Mouse (Mus musculus): ENCODE data around the gene Cdc7. TPM values are rescaled to one million over a fixed set of nuclear protein-coding genes. Genes with fewer than 3 reads are reported as not detected.

Gene Cdc7
- polyA plus RNA-seq, 1 experiment from 2014 or later = 35.2 TPM

DNA sequence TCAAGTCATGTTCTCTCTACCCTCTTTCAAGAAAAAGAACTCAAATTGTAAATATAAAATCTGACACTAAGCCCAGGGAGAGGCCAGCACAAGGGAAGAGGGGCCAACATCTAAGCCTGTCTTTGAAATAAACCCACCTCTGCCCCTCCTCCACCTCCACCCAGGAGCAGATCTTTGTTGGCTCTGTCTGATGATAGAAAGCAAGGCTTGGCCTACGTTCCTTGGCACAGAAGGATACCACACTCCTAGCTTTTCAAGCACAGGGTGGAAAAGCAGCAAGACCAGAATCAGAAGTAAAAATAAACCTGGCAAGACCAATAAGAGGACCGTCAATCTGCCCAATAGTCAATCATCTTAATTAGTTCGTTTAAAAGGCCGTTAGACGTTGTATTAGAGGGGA lies 61.2 kb downstream of the Cdc7 start:
- no peaks in the 10 kb centered on the region for H3K9me3 ChIP-seq (replicated peaks; ENCODE audit: control insufficient read depth, low read length)
- 58% methylated on average over 5 of the region's 5 CpGs for WGBS
- no peak overlapping the region for H3K4me2 ChIP-seq (ENCODE audit: low read length)
- DNase-seq (ENCODE audit: low spot score) (no peak), ATAC-seq (no peak)
- H3K27ac ChIP-seq (ENCODE audit: low read depth, low read length) = no peak overlapping the region
- H3K9ac ChIP-seq (ENCODE audit: low read length) = no peak overlapping the region
- H3K4me3 ChIP-seq (ENCODE audit: low read depth, low read length) = no peak overlapping the region
- no peaks in the 10 kb centered on the region for H3K4me1 ChIP-seq (ENCODE audit: control insufficient read depth, insufficient read depth, low read length)
- no peaks in the 10 kb centered on the region for H3K36me3 ChIP-seq (ENCODE audit: control insufficient read depth, insufficient read depth, low read length)
- no peaks in the 10 kb centered on the region for H3K27me3 ChIP-seq (replicated peaks; ENCODE audit: control insufficient read depth, insufficient read depth, low read length)

- DNase-seq (ENCODE audit: low spot score) (no peak), ATAC-seq (no peak)
These were observed 61.7 kb downstream of the Cdc7 start for GRCm38 (mm10) chr5:107025809-107026208.

DNA sequence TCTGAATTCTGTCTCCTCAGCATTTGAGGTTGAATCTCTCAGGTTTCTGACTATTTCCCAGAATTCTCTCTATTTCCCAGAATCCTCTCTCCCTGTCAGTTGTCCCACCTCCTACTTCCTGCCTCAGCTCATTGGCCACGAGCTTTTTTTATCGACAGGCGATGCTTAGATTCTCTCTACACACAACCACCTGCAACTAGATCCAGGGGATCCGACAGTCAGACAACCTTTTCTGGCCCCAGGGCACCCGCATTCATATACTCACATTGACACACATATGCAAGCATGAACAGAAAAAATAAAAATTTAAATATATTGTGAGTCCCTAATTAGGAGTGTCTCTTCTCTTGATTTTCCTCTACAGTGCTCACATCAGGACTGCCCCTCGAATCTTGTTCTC lies 63.5 kb downstream of the Cdc7 start:
- DNase-seq (ENCODE audit: low spot score) (no peak), ATAC-seq (no peak)
- Histone ChIP-seq H3K4me1 (ENCODE audit: control insufficient read depth, insufficient read depth, low read length) (no peaks in the 10 kb centered on the region), H3K4me3 (ENCODE audit: low read depth, low read length) (no peak overlapping the region), H3K9ac (ENCODE audit: low read length) (no peak overlapping the region), H3K27me3 (replicated peaks; ENCODE audit: control insufficient read depth, insufficient read depth, low read length) (no peaks in the 10 kb centered on the region), H3K9me3 (replicated peaks; ENCODE audit: control insufficient read depth, low read length) (no peaks in the 10 kb centered on the region), H3K27ac (ENCODE audit: low read depth, low read length) (no peak overlapping the region), H3K36me3 (ENCODE audit: control insufficient read depth, insufficient read depth, low read length) (no peaks in the 10 kb centered on the region), H3K4me2 (ENCODE audit: low read length) (no peak overlapping the region)
- WGBS = 89% methylated on average over 6 of the region's 6 CpGs

More at GRCm38 (mm10) chr5:107025809-107026208, 61.7 kb downstream of the Cdc7 start:
- Histone ChIP-seq H3K4me1 (ENCODE audit: control insufficient read depth, insufficient read depth, low read length) (no peaks in the 10 kb centered on the region), H3K9ac (ENCODE audit: low read length) (no peak overlapping the region), H3K27me3 (replicated peaks; ENCODE audit: control insufficient read depth, insufficient read depth, low read length) (no peaks in the 10 kb centered on the region), H3K4me2 (ENCODE audit: low read length) (no peak overlapping the region), H3K27ac (ENCODE audit: low read depth, low read length) (no peak overlapping the region), H3K9me3 (replicated peaks; ENCODE audit: control insufficient read depth, low read length) (no peaks in the 10 kb centered on the region), H3K4me3 (ENCODE audit: low read depth, low read length) (no peak overlapping the region), H3K36me3 (ENCODE audit: control insufficient read depth, insufficient read depth, low read length) (no peaks in the 10 kb centered on the region)
- 71% methylated on average over 8 of the region's 8 CpGs for WGBS

- WGBS = 71% methylated on average over 1 of the region's 1 CpGs
- no peak for ATAC-seq
These were observed 64.4 kb downstream of the Cdc7 start for GRCm38 (mm10) chr5:107028557-107028956.

DNA sequence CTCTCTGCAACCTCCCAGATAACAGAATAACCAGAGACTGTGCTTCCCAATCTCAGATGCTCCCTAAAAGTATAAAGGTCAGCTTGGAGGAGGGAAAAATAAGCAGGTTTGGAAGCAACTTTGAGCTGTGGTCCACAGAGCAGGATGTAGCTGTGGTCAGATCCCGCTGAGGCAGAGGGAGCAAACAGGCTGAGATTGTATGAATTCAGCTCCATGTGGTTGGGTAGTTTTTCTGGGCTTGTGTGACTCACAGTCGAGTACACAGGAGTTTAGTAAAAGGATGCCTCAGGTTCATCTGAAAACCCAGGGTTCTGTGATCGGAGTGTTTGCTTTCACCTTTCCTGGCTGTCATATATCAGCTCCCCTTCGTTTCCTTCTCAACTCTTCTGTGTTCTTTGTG lies 65.7 kb downstream of the Cdc7 start:
- H3K9ac ChIP-seq (ENCODE audit: low read length) = no peak overlapping the region
- no peaks in the 10 kb centered on the region for H3K9me3 ChIP-seq (replicated peaks; ENCODE audit: control insufficient read depth, low read length)
- H3K4me1 ChIP-seq (ENCODE audit: control insufficient read depth, insufficient read depth, low read length) = no peaks in the 10 kb centered on the region
- no peaks in the 10 kb centered on the region for H3K36me3 ChIP-seq (ENCODE audit: control insufficient read depth, insufficient read depth, low read length)
- H3K4me2 ChIP-seq (ENCODE audit: low read length) = no peak overlapping the region
- H3K27me3 ChIP-seq (replicated peaks; ENCODE audit: control insufficient read depth, insufficient read depth, low read length) = no peaks in the 10 kb centered on the region
- DNase-seq (ENCODE audit: low spot score) (no peak), ATAC-seq (no peak)
- H3K4me3 ChIP-seq (ENCODE audit: low read depth, low read length) = no peak overlapping the region
- no peak overlapping the region for H3K27ac ChIP-seq (ENCODE audit: low read depth, low read length)
- 83% methylated on average over 4 of the region's 4 CpGs for WGBS

More at GRCm38 (mm10) chr5:107028557-107028956, 64.4 kb downstream of the Cdc7 start:
- H3K4me1 ChIP-seq (ENCODE audit: control insufficient read depth, insufficient read depth, low read length) = no peaks in the 10 kb centered on the region
- H3K4me2 ChIP-seq (ENCODE audit: low read length) = no peak overlapping the region
- no peaks in the 10 kb centered on the region for H3K9me3 ChIP-seq (replicated peaks; ENCODE audit: control insufficient read depth, low read length)
- H3K27ac ChIP-seq (ENCODE audit: low read depth, low read length) = no peak overlapping the region
- H3K4me3 ChIP-seq (ENCODE audit: low read depth, low read length) = no peak overlapping the region
- H3K9ac ChIP-seq (ENCODE audit: low read length) = no peak overlapping the region
- no peaks in the 10 kb centered on the region for H3K27me3 ChIP-seq (replicated peaks; ENCODE audit: control insufficient read depth, insufficient read depth, low read length)
- DNase-seq (ENCODE audit: low spot score) = no peak
- no peaks in the 10 kb centered on the region for H3K36me3 ChIP-seq (ENCODE audit: control insufficient read depth, insufficient read depth, low read length)

DNA sequence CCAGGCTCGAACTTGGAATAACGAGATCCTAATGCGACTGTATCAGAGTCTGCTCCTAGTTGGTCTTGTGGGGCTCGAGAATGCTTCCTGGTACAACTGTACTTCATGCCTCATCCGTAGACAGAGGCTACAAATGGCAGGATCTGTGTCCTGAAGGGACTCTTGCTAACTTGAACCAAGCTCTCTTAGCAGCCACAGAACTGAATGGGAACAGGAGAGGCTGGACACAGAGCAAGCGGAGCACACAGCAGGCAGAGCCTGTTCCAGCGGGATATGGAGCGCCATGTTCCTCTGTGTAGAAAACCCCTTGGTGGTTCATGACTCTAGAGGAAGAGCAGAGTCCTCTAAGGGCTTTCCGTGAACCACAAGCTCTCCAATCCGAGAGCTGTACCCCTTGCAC lies 66.7 kb downstream of the Cdc7 start:
- H3K4me3 ChIP-seq (ENCODE audit: low read depth, low read length) = no peak overlapping the region
- no peaks in the 10 kb centered on the region for H3K27me3 ChIP-seq (replicated peaks; ENCODE audit: control insufficient read depth, insufficient read depth, low read length)
- H3K9me3 ChIP-seq (replicated peaks; ENCODE audit: control insufficient read depth, low read length) = no peaks in the 10 kb centered on the region
- no peak for ATAC-seq
- no peak for DNase-seq (ENCODE audit: low spot score)
- H3K9ac ChIP-seq (ENCODE audit: low read length) = no peak overlapping the region
- H3K4me2 ChIP-seq (ENCODE audit: low read length) = no peak overlapping the region
- H3K27ac ChIP-seq (ENCODE audit: low read depth, low read length) = no peak overlapping the region
- no peaks in the 10 kb centered on the region for H3K4me1 ChIP-seq (ENCODE audit: control insufficient read depth, insufficient read depth, low read length)
- 91% methylated on average over 10 of the region's 10 CpGs for WGBS
- H3K36me3 ChIP-seq (ENCODE audit: control insufficient read depth, insufficient read depth, low read length) = no peaks in the 10 kb centered on the region

Other genes starting within 250 kb of the Cdc7 start
- gene Hfm1, start 38.0 kb upstream of the Cdc7 start, polyA plus RNA-seq (2014; fragmentation: Nextera tagmentation; extraction: Ambion mirVana) = 4.2 and 4.7 TPM in 2 replicates